Mouse (Mus musculus) gastrocnemius, postnatal 25 days (tissue): Measurements from ENCODE around the gene Glra4. TPM values are rescaled to one million over a fixed set of nuclear protein-coding genes. Genes with fewer than 3 reads are reported as not detected.
"Not testable (repeated sequence)": the region's sequence is repeated elsewhere in the genome, so short reads cannot be mapped to it uniquely, and the experiment has no call there.

Source experiments
- DNase-seq: peaks from one replicate; pipeline ENCODE4 v3.0.0; 2022
- total RNA-seq, 2 experiments: library from RNA; stranded (reverse); gene quantifications; 1 replicate in 1 of 2; 2 replicates in 1 of 2; pipeline ENCODE4 v1.2.3; 2021

Gene Glra4
- total RNA-seq, 2 experiments from 2014 or later, result not detected

DNA sequence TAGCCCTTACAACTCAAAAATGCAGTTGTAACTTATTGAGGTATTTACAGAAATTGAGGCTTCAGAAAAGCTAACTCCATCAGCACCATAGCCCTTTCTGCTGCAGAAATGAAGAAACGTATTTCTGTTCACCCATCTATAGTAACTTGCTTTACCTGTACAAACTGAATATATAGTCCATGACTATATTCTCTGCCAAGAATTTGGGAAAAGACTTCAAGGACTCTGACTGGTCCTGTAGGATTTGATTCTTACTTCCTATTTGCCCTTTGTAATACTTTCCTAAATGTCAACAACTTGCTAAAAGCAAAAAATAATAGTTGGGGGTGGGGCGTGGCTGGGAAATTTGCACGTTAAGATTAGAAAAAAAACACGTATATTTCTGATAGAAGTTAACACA lies 47.9 kb downstream of the Glra4 start:
- no peak for DNase-seq

DNA sequence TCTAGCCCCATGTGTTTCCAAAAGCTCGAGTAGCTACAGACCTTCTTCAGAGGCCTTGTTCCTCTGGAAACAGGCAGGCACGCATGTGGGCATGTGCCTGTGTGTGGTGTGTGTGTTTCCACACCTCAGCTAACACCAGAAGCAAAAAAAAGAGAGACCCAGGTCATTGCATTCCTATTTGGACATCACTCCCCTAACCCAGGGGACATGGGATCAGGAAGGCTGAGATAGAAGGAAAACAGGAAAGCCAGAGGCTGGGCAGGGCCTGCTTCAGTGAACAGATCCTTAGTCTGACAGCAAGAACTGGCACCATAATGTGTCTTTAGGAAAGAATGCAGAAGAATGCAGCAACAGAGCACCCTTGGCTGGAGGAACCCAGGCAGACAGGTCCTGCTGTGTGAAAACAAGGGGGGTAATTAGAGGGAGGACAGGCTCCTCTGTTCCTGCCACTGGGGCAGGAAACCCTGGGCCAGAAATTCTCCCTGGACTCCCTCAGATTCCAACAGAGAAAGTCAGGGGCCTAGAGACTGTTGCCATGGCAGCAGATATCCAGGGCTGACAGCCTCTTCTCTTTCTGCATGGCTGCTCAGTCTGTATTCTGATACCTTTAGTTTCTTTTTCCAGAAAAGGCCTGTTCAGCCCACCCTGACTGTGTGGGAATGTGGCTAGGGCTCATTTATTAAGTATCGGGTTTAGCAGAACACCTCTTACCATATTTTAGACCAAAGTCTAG lies 65.0 kb downstream of the Glra4 start:
- DNase-seq, result not testable (repeated sequence)

DNA sequence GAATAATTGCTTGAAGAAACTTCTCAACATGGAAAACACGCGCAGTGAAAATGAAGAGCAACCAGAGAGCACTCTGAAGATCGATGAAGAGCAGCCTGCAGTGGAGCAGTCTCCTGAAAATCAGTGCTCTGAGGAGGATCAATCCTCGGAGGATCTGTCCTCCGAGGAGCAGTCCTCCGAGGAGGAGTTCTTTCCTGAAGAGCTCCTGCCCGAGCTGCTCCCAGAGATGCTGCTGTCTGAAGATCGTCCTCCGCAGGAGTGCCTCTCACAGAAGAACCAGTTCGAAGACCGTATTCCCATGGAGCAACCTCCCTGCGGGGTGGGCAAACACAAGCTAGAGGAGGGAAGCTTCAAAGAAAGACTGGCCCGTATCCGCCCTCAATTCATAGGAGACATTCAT lies 71.2 kb downstream of the Glra4 start:
- no peak for DNase-seq

DNA sequence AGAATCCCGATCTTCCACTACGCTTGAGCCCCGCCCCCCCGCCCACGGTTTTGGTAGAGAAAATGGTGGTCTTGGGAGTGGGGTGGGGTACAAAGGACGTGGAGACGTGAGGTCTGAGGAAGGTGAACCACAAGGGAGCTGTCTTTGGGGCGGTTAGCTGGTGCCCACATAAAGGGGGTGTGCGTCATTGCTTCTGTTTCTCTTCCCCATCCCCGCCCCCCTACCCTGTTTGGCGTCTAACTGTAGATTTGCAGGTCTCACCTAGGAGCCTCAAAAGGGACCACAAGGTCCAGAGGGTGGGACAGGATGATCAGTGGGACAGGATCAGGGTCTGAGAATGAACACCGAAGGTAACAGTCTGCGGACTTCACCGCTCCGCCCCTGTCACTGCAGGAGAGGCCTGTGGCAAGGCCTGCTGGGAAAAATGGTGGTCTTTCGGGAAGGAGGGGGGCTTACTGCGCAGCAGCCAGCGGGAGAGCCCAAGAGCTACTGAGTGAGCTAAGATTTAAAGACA lies 71.7 kb downstream of the Glra4 start:
- peak; percentile 12 for DNase-seq

Other genes with a start within 250 kb of the Glra4 start
- gene Kir3dl2, start 236.1 kb downstream of the Glra4 start, total RNA-seq, result not detected
- gene Tceal3, start 189.3 kb downstream of the Glra4 start, total RNA-seq, result 1 to 10 TPM in 1 of 2 experiments, under 1 TPM in 1; 0.80 to 1.3 TPM
- 1 to 10 TPM; 2.0 to 2.3 TPM for gene Tceal1, start 72.2 kb downstream of the Glra4 start, total RNA-seq
- gene Morf4l2, start 36.5 kb downstream of the Glra4 start, total RNA-seq, result 100 to 1,000 TPM; 128 to 140 TPM
- gene Plp1, start 42.5 kb upstream of the Glra4 start, total RNA-seq, result 1 to 10 TPM; 4.5 to 4.7 TPM
- under 1 TPM in 1 of 2 experiments, not detected in 1; 0.13 TPM for gene Rab9b, start 88.6 kb upstream of the Glra4 start, total RNA-seq
- gene H2bfm, start 147.2 kb upstream of the Glra4 start, total RNA-seq, result not detected
- 1 to 10 TPM; 4.3 to 6.4 TPM for gene Tmsb15b2, start 195.4 kb upstream of the Glra4 start, total RNA-seq
- gene Tmsb15l, start 196.7 kb upstream of the Glra4 start, total RNA-seq, result not detected
- 1 to 10 TPM; 1.6 to 5.3 TPM for gene Tmsb15b1, start 196.7 kb upstream of the Glra4 start, total RNA-seq
- not detected for gene Zcchc18, start 213.0 kb upstream of the Glra4 start, total RNA-seq